Mouse (Mus musculus) cerebellum, adult 18-20 months (tissue): ENCODE results near the gene Nell2.

Source experiments
- DNase-seq, 2 experiments: peaks; one replicate each; pipeline ENCODE4 v3.0.0; 2021

Nell2 gene

DNA sequence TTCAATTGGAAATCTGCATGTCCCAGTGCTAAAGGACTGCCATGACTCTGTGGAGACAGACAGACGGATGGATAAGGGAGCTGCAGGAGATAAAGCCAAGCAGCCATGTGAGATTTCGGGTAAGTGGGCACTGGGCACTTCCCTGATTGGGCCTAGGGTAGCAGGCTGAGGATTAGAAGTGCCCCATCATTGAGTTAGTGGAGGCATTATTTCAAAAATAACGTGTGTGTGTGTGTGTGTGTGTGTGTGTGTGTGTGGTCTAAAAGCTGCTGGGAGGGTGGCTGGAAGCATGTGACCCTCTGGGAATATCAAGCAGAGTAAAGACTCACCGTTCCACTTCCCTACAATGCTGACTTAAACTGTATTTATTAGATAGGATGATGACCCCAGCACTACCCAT, 195.1 kb downstream of the Nell2 start:
- DNase-seq, result no peak

DNA sequence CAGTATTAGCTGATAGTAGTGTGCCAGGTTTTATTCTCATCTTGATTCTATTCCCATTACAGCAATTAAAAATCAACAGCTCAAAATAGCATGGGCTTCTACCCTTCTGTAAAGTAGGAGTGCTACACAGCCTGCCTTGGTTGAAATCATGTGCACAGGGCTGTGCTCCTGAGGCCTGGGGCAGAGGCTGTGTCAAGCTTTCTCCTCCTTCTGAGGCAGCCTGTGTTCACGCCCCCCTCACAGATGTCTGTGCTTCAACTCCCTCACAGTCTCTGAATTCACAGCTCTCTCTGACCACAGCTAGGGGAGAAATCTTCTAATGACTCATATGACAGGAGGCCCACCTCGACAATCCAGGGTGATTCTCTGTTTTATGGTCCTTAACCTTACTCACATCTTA, 197.4 kb downstream of the Nell2 start:
- DNase-seq, result no peak

DNA sequence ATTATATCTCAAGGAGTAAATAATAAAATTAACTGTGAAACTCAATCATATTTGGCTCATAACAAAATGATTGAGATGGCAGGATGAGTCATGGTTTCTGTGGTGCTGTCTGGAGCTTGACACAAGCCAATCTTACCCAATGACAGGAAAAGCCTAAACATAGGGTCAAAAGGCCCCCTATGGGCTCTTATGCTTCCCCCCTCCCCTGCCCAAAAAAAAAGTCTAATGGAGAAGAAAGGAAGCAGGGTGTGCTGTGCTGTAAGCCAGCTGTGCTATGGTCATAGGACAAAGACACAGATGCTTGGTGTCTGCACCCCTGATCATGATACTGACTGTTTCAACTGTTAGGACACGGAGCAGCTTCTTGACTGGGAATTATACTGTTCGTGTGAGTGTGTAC, 205.6 kb downstream of the Nell2 start:
- no peak for DNase-seq

DNA sequence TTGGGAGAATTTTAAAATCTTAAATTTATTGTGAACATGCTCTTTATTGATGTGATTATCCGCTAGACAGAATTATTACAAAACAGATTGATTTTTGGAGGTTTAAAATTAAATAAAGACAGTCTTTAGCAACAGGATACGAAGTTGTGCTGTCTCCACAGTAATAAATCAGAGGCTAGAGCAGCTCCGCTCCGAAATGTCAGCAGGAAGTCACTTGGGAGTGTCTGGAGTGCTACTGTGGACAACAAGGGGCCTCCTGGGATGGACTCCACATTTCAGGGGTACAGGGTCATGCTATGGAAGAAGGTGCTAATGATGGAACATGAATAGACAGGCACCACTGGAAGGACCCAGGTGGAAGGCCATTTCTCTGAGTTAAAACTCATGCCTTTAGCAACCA, 211.7 kb downstream of the Nell2 start:
- DNase-seq, result no peak

DNA sequence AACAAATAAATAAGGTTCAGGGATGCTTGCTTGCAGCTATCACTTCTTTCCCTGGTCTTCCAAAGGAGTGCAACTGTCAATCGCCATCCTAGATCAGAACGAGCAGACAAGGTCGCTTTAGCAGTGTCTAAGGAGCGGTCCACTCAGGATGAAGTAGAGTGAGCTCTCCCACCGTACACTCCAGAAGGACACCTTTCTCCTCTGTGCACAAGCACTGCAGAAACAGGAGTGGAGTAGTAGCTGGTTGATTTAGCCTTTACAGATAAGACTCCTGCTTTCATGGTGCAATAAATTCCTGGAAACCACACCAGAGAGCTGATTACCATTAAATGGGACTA, 213.6 kb downstream of the Nell2 start:
- no peak for DNase-seq

DNA sequence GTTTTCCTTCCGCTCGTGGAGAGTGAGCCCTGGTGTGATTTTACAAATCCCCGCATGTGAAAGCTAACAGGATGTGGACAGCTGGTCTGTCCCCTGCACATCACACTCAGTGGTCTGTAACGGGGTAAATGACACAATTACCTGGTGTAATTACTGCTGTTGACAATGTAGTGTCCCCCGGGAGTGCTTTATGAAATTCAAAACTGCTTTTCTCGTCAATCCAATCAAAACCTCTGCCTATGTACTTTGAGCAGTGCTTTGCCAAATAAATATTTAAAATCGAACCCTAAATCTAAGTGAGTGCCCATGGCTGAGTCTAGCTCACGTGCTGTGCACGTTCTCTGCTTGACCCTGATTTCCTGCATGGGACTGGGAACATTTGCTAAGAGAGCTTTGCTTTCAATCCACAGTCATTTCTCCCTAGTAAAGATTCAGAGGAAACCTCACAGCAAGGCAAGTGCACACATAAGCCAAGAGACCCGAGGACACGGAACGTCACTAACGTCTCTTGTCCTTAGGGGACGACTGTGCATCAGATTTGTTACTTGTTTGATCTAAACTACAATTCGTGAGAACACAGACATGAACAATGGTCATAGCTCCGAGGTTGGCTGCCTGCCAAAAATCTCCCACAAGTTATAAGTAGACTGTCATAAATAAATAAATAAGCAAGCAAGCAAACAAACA, 214.1 kb downstream of the Nell2 start:
- peak; percentile 18 to 36 for DNase-seq

DNA sequence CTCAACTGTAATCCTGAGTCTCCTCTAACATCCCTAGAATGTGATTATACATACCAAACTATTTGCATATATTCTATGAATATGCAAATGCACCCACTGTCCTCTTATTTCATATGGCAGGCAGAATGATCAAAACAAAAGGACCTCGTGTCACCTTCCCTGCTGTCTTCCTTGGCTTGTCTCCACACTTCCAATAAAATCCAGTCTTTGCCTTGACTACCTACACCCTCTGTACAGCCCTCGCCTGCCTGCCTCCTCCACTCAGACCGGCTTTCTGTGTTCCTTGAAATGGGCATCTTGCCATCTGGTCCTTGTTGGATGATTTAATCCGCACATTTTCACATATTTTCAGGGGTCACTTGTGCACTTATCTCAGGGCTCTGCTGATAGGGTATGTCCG, 215.1 kb downstream of the Nell2 start:
- DNase-seq, result peak; percentile 57 to 62

DNA sequence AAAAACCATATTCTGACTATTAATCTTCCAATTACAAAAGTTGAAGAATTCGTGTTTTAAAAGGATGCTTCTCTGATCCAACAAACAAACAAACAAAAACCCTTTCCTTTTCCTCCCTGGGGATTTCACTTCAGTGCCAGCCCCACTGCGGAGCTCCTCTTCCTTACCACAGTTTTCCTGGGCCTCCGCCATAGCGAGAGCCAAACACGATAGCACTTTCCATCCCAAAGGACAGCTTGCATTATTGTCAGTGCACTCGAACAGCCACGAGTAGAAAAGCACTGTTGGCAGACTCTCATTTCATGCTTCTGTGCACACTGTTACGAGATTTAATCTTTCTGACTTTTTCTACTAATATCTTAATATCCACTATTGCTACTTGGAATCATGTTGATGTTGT, 224.3 kb downstream of the Nell2 start:
- peak; percentile 59 to 65 for DNase-seq

DNA sequence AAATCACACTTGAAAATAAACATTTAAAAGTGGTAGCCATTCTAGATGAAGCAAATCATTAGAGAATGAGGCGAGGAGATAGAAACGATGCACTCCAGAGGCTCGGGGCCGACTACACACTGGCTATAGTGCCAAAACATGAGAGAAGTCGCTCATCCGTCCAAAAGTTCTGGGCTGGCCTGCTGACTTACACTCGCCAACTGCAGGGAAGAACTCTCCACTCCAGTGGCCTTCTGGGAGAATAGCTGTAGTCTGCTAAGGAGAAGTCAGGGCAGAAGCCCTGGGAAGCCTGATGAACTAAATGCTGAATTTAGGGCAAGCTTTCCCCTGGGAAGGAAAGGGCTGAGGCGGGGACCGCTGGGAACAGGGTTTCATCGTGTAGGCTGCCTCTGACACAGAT, 231.8 kb downstream of the Nell2 start:
- DNase-seq, result no peak

DNA sequence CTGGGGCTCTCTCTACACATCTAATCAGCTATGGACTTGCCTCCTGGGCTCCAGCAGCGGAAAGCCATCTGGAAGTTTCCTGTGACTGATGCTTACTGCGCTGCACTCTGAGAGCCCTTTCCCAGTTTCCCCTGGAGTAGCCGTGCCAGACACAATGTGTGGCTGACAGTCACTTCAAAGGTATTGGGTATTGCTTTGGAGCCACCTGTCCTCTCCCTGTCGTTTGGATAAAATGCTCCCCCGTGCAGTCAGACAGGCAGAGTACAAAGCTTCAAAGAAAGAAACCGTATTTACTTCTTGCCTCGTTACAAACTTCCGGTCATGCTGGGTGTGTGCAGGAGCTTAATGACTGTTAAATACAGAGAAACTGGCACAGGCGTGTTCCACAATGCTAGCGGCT, 239.3 kb downstream of the Nell2 start:
- DNase-seq, result peak; percentile 32 to 41

DNA sequence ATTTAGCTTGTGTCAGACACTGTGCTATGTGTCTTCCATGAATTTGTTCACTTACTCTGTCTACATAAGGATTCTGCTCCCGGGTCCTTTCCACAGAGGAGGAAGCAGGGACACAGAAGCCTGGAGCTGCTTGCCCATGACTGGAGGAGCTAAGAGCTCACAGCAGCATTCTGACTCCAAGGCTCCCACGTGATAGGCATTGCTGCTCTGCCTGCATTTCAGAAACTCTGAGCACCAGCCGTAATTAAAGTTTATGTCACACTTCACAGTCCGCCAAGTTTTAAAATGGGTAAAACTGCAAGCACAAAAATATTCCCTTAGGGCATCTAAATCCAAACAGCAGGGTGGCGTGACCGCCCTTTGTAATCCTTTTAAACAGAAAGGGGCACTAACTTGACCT, 243.2 kb downstream of the Nell2 start:
- no peak for DNase-seq

DNA sequence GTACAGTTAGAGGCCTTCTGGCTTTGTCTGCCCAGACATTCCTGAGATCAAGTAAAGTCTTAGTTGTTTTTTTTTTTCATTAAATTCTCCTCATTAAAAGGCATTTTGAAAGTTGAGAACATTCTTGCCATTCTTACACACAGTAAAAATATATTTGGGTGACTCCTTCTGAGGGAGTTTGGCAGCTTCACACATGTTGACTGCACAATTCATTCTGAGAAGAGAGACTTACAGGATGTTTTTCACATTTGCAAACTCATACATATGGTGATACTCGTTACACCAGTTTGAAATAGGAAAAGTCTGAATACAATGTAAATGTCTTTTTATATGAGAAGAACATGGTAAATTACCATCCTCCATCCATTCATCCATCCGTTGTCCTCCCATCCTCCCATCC, 247.4 kb downstream of the Nell2 start:
- DNase-seq, result no peak

DNA sequence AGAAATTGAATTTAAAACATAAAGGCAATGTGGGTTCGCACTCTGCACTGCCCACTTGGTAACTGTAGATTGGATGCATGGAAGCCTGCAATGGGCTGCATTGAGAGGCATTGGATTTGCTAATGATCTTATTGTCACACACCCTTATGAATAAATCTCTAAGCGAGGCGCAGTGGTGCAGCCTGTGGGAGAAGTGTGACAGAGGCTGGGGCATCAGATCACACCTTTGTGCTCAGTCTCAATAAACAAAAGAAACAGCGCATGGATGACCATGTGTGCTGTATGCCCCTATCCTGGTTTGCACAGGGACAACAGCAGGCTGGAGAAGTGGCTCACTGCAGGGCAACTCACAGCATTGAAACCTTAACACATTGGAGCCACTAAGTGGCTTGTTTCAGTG, 250.4 kb downstream of the Nell2 start:
- DNase-seq, result no peak

DNA sequence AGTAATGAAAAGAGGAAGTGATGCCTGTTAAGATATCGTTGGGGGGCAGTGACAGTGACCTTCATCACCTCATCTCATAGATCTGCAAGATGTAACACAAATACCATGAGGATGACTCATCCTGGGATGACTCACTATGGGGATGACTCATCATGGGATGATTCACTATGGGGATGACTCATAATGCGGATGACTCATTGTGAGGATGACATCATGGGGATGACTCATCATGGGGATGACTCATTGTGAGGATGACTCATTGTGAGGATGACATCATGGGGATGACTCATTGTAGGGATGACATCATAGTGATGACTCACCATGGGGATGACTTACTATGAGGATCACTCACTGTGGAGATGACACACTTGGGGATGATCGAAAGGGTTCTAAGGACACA, 251.8 kb downstream of the Nell2 start:
- no peak for DNase-seq

DNA sequence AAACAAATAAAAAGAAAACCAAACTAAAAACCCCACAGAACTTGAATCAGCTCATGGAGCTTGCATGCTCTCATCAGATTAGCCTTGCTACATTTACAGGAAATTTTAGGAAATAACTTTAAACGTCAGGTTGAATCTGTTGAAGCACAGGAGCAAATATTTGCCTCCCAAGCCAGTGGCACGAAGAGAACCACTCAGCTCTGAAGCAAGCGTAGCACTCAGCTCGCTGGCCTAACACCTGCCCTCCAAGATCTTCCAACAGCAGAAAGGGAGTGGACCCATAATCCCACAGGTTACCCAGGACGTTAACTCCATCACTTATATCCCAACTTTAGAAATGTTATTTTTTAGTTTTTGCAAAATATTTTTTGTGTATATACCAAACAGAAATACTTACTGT, 252.8 kb downstream of the Nell2 start:
- no peak for DNase-seq

DNA sequence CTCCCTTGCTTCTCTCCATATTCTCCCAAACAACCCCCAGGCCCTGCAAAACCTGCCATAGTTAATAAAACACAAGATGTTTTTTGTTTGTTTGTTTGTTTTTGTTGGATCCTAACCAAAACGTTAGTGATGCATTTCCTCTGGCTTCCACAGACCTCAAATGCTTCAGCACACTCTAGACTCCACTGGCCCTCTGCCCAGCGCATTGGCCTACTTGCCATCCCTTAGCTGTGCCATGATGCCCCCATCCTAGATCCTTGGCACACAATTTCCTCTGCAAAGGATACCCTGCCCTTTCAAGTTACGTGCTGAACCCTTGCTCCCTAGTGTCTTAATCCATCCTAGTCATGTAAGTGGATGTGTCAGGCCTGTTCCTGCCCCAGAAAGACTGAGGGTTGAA, 255.1 kb downstream of the Nell2 start:
- DNase-seq, result peak; percentile 46 to 51

DNA sequence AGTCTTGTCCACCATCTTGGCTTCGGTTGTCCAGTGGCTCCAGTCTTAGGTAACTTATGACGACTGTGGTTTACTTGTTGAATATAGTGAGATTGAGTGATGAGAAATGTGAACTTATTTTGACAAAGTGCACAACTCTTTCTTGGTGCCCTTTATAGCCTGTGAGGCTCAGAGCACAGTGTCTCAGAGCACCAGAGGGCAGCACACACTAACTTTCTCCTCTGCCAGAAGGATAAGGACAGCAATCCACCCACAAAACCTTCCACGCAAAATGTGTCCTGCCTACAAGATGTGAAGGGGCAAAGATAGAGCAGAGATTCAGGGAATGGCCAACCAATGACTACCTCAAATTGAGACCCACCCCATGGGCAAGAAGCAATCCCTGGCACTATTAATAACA, 256.2 kb downstream of the Nell2 start:
- no peak for DNase-seq

DNA sequence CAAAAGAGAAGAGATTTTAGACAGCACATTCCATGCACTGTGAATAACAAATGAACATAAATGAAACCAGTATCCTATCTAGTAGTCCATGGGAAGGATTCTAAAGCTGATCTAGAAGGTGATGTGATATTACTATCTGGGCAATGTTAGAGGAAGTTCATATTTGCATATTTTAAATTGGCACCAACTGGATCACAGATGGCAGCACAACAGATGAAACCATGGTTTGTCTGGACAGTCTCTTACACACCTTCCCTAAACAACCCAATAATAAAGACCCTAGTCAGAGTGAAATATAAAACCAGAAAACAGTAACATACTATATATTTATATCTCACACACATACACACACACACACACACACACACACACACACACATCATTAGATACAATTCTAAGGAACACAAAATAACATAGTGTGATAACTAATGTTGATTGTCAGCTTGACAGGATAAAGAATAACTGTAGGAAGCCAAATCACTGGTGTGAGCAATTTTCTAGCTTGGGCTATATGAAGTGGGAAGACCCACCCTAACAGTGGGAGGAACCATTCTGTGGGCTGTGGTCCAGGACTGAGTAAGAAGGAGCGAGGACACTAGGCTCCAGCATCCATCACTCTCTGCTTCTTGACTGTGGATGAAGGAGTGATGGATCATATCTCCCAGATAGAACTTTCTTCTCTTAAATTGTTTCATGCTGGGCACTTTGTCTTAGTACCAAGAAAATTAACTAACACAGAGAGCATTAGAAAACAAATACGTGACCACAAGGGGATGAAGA, 268.5 kb downstream of the Nell2 start:
- no peak for DNase-seq

DNA sequence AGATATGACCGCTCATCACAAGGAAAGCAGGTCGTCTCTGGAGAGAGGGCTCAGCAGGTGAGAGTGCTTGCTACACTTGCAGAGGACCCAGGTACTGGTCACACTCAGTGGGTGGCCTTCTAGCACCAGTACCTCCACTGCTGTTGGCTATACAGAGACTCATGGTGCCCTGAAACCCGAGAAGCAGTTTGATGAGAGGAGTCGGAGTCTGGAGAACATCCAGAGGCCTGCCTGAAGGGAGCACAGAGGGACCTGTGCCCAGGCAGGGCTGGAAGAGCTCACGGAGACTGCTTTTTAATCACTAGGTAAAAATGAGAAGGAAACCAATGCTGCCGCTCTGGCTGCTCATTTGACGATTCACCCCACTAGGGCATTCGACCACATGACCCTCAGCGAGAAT, 271.2 kb downstream of the Nell2 start:
- DNase-seq, result peak; percentile 20 to 29

DNA sequence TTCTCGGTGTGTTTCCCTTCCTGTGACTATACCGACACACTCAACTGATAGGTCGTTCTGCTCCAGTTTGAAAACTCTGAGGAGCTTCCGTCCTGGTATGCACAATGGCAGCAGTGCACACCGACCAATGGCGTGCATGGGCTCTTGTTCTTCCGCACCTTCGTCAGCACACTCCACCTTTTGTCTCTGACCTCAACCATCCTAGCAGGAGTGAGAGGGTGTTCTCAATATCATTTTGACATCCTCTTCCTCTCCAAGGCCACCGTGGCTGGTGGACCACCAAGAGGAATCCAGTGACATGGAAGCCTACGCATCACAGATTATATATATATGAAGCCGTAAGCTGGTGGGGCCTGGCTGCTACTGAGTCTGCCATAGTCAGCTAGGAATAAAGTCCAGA, 282.8 kb downstream of the Nell2 start:
- DNase-seq, result no peak

DNA sequence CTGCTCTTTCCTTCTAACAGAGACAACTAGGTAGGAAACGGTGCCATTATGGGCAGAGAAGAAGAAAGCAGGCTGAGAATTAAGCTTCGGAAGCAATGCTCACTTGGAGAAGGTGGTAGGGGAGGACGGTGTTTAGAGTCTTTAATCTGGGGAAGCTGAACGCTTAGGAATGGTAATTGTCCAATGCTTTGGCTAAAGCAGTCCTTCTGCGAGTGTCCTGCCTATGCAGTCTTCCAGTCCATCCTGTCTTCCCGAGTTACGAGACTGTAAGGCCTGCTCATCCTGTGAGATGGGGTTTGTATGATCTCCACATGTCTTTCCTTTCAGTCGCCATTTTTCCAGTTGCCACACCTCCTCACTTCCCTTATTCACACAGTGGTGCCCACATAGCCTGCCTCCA, 284.5 kb downstream of the Nell2 start:
- DNase-seq, result no peak

DNA sequence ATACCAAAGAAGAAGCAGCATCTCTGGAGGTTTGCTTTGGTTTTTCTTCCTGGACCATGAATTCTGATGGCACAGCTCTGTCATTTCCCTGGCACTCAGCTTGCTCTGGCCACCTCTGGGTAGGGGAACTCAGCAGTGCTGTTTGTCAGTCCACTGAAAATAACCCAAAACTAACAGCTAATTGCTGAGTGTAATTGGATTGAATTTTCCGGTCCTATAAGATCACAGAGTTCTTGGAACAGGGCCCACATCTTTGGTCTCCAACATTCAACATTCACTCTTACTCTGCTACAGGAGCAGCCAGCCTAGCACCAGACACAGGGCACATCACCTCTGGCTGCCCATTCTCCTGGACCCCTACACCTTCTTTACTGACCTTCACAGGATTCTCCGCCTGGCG, 287.2 kb downstream of the Nell2 start:
- DNase-seq, result no peak

DNA sequence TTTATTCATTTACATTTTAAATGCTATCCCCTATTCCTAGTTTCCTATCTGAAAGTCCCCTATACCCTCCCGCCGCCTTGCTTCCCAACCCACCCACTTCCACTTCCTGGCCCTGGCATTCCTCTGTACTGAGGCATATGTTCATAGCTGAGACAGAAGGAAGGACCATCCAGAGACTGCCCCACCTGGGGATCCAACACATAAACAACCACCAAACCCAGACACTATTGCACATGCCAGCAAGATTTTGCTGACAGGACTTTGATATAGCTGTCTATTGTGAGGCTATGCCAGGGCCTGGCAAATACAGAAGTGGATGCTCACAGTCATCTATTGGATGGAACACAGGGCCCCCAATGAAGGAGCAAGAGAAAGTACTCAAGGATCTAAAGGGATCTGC, 291.3 kb downstream of the Nell2 start:
- DNase-seq, result peak; percentile 33 to 43

DNA sequence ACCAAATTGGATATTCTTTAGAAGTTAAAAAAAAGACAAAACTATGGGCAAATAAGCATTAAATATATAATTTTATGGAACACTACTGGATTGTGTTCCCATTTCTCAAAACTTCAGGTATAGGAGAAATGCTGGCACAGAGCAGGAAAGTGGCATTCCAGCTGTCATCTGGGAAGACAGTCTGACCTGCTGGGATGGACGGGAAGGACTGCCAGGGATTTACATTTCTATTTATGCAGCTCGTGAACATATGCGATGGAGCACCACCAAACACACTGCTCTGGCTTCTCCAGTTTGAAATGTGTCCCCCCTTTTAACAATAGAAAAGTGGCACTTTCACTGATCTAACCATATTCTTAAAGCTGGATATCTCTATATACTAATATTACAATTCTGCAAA, 291.9 kb downstream of the Nell2 start:
- no peak for DNase-seq

DNA sequence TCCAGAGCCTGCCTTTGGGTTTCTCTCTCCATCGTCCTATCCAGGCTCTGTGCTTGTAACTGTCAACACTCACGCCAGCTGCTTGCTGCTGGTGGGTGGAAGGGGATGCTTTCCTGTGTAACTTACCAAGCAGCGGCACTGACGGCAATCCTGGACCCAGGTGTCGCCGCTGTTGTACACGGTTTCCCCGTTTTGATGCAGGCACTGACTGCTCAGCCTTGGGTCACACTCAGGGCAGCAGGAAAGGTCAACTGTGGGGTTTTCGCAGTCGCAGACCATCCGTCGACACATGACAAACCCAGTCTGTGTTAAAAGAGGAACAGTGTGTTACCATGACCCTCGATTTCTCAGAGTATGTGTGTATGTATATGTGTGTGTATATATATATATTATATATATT, 297.2 kb downstream of the Nell2 start:
- no peak for DNase-seq
